Mouse (Mus musculus) c-Kit-positive CD71-positive TER-119-negative erythroid progenitor cells, embryonic 14.5 days (primary cell): ENCODE measurements around the gene Gm14214.

Source experiments
- DNase-seq: peaks from one replicate; pipeline ENCODE4 v3.0.0-alpha.2; 2013; ENCODE audit warnings: low read depth

Gene Gm14214

GRCm38 (mm10) chr2:154769930-154770329, at the start of gene Gm14214:
Gene Gm14214 (minus strand): TSS chr2:154770030.
- no peak for DNase-seq

DNA sequence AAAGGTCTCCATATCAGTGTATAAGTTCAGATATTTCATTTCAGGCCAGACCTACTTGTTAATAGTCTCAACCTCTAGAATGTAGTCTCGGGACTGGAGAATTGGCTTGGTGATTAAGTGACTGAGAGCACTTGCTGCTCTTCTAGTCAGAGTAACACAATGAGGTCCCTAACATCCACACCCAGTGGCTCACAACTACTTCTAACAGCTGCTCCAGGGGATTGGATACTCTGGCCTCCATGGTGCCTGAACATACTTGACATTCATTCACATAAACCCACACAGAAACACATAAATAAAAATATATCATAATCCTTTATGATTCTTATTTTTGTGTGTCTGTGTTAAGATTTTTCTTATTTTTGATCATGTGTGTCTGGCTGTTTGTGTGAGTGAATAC, 48.8 kb upstream of the Gm14214 start:
- no peak for DNase-seq

DNA sequence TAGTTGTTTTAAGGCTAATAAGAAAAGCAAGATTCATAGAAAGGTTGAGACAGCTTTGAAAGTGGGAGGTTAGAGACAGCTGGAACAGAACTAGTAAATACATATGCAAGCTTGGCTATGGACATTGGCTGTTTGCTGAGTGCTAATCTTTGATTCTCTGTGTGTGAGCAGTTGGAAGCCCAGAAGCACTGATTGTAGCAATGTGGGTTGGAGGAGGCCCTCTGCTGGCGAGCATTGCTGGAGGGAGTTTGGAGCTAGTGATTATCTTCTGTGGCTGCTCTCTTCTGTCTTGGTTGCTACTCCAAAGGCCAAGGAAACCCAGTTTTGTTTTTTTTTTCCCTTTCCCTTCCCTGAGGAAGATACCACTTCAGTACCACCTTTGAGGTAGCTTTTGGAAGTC, 48.0 kb upstream of the Gm14214 start:
- DNase-seq, result no peak

DNA sequence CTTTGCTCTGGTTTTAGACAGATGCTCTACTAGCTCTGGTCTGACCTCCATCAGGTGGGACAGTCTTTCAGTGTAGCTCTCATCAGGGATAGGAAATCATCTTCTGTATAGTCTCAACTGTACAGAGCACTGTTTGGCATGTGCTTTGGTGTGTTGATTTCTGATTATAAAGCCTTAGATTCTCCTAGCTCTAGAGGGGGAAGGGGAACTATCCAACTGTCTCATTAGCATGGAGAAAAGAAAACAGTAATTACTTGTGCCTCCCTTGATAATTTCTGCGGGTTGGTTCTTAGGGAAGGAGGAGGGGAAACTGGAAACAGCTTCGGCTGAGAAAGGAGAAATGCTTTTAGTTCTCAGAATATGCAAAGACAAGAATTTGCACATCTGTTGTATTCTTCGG, 47.3 kb upstream of the Gm14214 start:
- no peak for DNase-seq

DNA sequence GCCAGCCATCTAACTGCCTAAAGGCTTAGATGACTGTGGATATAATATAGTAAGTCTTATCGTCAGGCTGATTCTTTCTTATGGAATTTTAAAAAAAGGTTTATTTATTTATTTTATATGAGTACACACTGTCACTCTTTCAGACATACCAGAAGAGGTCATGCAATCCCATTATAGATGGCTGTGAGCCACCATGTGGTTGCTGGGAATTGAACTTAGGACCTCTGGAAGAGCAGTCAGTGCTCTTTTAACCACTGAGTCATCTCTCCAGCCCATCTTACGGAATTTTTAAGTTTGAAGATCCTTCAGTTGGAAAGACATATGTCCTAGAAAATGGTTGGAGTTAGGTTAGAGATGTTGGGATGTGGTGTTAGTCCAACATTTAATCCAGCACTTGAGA, 43.6 kb upstream of the Gm14214 start:
- no peak for DNase-seq

GRCm38 (mm10) chr2:154810821-154811220, 41.0 kb upstream of the Gm14214 start:
- DNase-seq, result no peak

DNA sequence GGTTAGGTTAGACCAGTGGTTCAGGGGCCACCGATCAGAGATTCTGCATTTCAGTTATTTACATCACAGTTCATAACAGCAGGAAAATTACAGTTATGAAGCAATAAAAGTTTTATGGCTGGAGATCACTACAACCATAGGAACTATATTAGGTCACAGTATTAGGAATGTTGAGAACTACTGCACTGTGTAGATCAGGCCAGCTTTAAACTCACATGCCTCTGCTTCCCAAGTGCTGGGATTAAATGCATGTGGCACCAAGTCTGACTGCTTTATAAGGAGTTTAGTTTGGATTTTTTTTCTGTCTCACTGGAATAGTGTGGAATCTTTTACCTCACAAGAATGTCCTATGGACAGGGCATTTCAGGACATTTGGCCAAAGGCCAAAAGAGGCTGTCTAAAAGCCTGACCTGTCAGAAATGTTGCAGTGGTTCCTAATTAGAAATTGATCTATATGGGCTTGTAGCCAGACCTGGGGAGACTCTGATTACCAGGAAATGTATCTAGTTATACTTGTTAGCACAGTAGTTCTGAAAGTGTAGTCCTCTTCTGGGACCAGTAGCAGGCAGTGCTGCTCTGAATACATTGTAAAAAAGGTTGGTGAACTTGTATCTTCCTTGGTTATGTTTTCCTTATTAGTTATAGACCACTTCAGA, 39.4 kb upstream of the Gm14214 start:
- DNase-seq, result no peak

DNA sequence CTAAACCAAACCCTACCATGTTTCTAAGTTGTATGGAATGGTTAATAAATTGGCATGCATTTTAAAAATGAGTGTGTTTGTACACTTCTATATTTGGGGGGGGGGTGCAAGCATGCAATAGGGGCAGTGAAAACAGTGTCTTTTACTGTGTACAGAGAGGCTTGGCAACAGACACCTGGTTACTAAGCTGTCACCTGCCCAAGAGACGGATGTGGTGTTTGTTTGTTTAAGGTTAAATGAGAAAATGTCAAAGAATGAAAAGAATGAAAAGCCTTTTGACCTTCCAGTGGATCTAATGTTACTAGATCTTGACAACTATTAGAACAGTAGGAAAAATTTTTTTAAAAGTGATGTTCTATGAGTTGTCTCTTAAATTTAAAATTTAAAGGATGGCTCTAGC, 37.9 kb upstream of the Gm14214 start:
- DNase-seq, result no peak

GRCm38 (mm10) chr2:154803845-154804244, 34.0 kb upstream of the Gm14214 start:
- DNase-seq, result no peak

GRCm38 (mm10) chr2:154803372-154803771, 33.5 kb upstream of the Gm14214 start:
- DNase-seq, result no peak

DNA sequence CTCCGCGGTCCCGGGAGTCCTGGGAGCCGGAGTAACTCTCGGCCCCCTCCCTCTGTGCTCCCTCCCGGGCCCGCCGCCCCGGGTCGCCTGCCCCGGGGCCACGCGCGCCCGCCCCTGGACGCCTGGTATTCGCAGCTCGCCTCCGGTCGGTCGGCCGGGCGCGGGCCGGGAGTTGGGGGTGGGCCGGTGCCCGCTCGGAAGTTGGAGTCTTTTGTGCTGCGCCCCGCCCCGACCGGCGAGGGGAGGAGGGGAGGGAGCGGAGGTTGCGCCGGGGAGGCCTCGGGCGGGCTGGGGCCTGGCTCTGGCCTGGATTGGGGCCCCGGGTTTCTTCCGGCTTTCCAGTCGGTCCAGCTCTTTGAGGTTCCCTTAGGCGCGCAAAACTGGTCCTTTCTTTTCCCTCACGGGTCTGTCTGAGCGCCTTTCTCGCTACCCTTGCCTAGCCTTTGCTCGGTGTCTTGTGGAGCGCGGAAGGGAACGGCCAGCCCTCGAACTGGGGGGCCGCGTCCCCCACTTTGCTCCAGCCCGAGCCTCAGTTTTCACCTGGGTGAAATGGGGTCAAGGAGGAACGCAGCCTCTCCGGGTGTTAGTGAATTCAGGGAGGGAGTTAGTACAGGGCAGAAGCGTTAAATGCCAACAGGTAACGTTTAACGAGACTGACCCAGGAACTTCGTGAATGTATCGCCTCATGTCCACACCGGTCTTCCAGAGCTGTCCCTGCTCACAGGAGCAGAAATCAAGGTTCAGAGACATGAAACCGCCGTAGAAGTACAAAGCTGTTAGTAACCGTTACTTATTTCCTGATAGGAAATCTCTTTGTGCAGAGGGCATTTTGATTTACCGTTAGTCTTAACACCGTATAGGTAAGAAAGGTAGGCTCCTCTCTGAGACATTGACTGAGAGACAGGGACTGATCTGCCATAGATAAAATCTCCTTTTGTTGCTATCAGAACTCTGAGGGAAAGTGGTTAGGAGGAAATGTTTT, 22.1 kb upstream of the Gm14214 start:
- no peak for DNase-seq

- peak; percentile 94 for DNase-seq
Measured at GRCm38 (mm10) chr2:154790656-154791483, 21.0 kb upstream of the Gm14214 start, which contains the start of the genes Raly and a. Gene Raly (plus strand): TSS chr2:154791096. Gene a (plus strand): TSS chr2:154791402.

DNA sequence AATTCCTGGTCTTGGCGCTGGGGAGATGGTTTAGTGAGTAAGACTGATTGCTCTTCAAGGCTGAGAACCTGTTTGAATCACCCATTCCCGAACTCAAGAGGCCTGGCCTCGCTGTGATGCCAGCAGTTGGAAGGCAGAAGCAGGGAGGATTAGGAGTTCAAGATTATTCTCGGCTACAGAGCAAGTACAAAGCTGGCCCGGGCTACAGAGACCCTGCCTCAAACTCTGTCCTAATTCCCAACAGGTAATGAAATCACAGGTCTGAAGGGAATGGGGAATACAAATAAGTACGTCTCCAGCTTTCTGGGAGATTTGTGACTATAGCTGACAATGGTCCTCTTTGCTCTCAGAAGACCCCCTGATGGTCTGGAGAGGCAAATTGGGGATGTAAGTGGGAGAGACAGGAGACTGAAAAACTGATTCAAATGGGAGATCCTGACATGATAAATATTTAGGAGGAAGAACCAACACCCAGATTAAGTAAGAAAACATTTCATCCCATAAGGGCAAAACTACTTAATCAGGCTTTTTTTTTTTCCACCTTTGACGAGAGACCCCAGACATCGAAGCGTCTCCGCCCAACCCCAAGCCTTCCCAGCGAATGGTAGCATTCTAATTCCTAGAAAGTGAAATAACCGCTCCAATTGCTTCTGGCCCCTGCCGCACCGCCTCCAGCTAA, 20.3 kb upstream of the Gm14214 start:
- DNase-seq, result no peak

DNA sequence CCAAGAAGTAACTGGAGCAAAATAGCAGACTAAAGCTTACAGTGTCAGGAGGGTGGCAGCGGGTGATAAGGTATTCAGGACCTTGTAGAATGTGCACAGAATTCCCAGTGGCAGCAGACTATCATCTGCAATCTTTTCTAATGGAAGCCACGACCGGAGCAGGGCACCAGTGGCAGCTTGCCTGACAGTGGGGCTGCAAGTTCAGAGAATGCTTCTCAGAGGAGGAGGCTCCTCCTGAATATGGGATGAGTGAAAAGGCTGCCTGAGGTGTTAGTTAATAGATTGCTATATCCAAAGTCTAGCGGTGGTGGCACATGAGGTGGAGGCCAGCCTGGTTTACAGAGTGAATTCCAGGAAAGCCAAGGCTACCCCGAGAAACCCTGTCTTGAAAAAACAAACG, 19.6 kb upstream of the Gm14214 start:
- no peak for DNase-seq

DNA sequence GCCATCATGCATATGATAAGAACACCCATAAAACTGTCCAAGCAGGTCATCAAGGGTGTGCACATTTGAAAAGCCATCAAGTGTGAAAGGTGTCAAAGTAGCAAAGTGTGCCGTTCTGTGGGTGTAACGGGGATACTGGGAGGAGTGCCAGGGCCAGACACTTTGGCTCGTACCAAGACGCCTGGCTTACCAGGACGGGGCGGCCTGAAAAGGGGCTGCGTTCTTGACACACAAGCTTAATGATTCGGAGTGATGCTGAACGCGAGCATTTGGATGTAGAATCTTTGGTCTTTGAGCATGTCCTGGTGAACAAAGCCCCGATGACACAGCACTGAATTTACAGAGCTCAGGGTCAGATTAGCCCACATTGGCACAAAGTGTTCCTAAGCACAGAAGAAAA, 16.9 kb upstream of the Gm14214 start:
- DNase-seq, result no peak

DNA sequence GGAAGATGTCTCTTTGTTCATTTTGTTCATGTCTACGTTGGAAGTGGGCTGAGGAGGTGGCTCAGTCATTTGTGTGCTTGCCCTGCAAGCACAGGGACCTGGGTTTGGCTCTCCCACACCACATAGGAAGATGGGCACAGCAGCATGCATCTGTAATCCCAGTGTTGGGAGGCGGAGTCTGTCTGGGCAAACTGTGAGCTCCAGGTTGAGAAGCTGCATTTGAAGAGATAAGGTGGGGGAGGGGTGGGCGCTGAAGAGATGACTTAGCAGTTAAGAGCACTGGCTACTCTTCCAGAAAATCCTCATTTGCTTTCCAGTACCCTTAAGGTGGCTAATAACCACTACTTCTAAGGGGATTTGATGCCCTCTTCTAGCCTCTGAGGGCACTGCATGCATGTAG, 16.4 kb upstream of the Gm14214 start:
- DNase-seq, result peak; percentile 87

- no peak for DNase-seq
Measured at GRCm38 (mm10) chr2:154785284-154785683, 15.5 kb upstream of the Gm14214 start.

GRCm38 (mm10) chr2:154782856-154783650, 13.2 kb upstream of the Gm14214 start:
- no peak for DNase-seq

DNA sequence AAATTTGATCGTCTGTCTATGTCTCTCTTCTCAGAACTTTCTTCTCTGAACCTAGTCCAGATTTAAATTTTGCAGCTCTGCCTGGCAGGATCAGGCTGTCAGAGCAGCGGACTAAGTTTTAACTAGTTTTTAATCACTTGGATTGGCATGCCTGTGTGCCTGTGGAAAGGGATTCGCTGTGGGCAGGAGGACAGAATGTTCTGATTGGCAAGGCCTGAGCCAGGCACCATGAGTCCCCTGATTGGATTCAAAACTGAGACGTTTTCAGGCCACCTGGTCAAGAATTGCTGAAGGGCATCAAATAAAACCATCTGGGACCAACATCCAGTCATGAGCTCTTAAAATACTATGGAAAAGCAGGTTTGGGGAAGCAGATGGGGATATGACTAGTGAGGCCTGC, 12.5 kb upstream of the Gm14214 start:
- no peak for DNase-seq

DNA sequence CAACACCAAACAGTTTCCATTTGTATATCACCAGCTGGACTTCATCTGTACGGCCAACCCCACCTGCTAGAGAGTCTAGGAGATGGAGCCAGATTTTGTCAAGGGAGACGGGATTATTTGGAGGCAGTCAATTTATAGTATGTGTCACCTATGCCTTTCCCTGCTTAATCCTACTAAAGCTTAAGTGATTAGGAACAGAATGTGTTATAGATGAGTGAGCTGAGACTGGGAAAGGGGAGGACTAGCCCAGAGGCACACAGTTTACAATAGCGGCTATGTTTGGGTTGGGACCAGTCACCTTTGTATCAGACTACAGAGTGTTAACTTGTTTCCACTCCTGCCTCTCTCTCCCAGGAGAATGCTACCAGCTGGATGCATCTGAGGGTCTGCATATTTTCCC, 9.8 kb upstream of the Gm14214 start:
- DNase-seq, result no peak

DNA sequence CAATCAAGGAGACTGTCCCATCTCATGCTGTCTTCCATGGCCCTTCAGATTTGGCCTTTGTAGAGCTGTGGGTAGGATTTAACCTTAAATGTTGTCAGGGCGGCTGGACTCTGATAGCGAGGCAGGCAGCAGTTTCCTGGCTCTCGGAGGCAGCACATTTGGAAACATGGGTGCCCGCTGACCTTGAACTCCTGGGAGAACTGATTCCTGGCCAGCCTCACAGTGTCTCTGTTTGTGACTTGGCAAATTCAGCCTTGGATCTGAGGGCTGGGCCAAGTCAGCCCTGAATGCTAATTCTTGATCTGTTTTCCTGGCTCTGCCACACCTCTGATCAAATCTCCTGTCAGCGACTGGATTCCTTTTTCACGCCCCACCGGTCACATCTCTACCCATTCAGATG, 6.7 kb upstream of the Gm14214 start:
- DNase-seq, result no peak
